Mouse (Mus musculus) CH12.LX (cell line): ENCODE results near the gene Ceacam9. TPM values are rescaled to one million over a fixed set of nuclear protein-coding genes. Genes with fewer than 3 reads are reported as not detected.

Source experiments
- DNase-seq: peaks from one replicate; pipeline ENCODE4 v3.0.0-alpha.2; 2013; ENCODE audit errors: extremely low read depth
- H3K27ac ChIP-seq: 2 replicates; pipeline ENCODE4 v1.5.1; 2012; ENCODE audit warnings: low read depth, mild to moderate bottlenecking, control low read depth, moderate library complexity; ENCODE audit not compliant: insufficient read depth
- H3K27me3 ChIP-seq: replicated peaks from 2 replicates; pipeline ENCODE3; 2012; ENCODE audit warnings: inconsistent platforms
- H3K36me3 ChIP-seq, 2 experiments: replicated peaks in 1 of 2; 2 replicates each; pipeline versions ENCODE3 to v1.6.1; 2012; ENCODE audit warnings: inconsistent platforms in 1 of 2, low read length in 1 of 2, mild to moderate bottlenecking in 1 of 2, mixed read lengths in 1 of 2, moderate library complexity in 1 of 2; ENCODE audit not compliant: control insufficient read depth in 1 of 2, insufficient read depth in 1 of 2
- H3K4me1 ChIP-seq, 2 experiments: 2 replicates each; pipeline ENCODE4 v1.6.1; 2012; ENCODE audit warnings: inconsistent platforms in 1 of 2, moderate library complexity in 1 of 2; ENCODE audit not compliant: insufficient read depth in 2 of 2, control insufficient read depth in 1 of 2
- H3K4me2 ChIP-seq: 2 replicates; pipeline ENCODE4 v1.6.1; 2012; ENCODE audit warnings: low read depth, mild to moderate bottlenecking, control low read depth; ENCODE audit not compliant: poor library complexity, insufficient read depth, severe bottlenecking
- H3K4me3 ChIP-seq, 3 experiments: fragments of 150-350 bp in 1 of 3; sonication (generic) in 1 of 3; replicated peaks in 1 of 3; 2 replicates each; pipeline versions ENCODE3 to v1.5.1; 2011 to 2012; ENCODE audit warnings: low read depth in 2 of 3, low read length in 2 of 3, mild to moderate bottlenecking in 2 of 3, moderate library complexity in 2 of 3, control low read depth in 1 of 3, improper control_type of control experiment in 1 of 3, inconsistent platforms in 1 of 3, mixed read lengths in 1 of 3; ENCODE audit not compliant: poor library complexity in 1 of 3
- H3K79me2 ChIP-seq: replicated peaks from 2 replicates; pipeline ENCODE4 v1.6.1; 2012; ENCODE audit warnings: mild to moderate bottlenecking, moderate library complexity; ENCODE audit not compliant: control insufficient read depth, poor library complexity, insufficient read depth, severe bottlenecking; ENCODE audit errors: extremely low read depth
- H3K9ac ChIP-seq: 2 replicates; pipeline ENCODE4 v1.6.1; 2012; ENCODE audit warnings: low read depth, mild to moderate bottlenecking, control low read depth, moderate library complexity; ENCODE audit not compliant: insufficient read depth
- H3K9me3 ChIP-seq: replicated peaks from 2 replicates; pipeline ENCODE3; 2012; ENCODE audit warnings: low read length, inconsistent platforms, mixed read lengths
- BHLHE40 ChIP-seq: IDR thresholded peaks from 2 replicates; pipeline ENCODE4 v1.6.1; 2011; ENCODE audit warnings: mild to moderate bottlenecking, low read depth, low read length, improper control_type of control experiment
- E2F4 ChIP-seq: IDR thresholded peaks from 2 replicates; pipeline ENCODE4 v1.6.1; 2011; ENCODE audit warnings: low read depth, low read length, improper control_type of control experiment; ENCODE audit not compliant: insufficient replicate concordance
- ELF1 ChIP-seq: IDR thresholded peaks from 2 replicates; pipeline ENCODE4 v1.6.1; 2014; ENCODE audit warnings: low read depth, mild to moderate bottlenecking, inconsistent platforms, low read length, improper control_type of control experiment
- ETS1 ChIP-seq: conservative IDR thresholded peaks from 2 replicates; pipeline ENCODE4 v1.6.1; 2012; ENCODE audit warnings: low read depth, mild to moderate bottlenecking, inconsistent platforms, low read length, improper control_type of control experiment, moderate library complexity
- IRF4 ChIP-seq: IDR thresholded peaks from 2 replicates; pipeline ENCODE4 v1.6.1; 2014; ENCODE audit warnings: low read depth, mild to moderate bottlenecking, inconsistent platforms, low read length, improper control_type of control experiment
- MAFK ChIP-seq: IDR thresholded peaks from 2 replicates; pipeline ENCODE4 v1.6.1; 2011; ENCODE audit warnings: low read length, improper control_type of control experiment; ENCODE audit not compliant: insufficient replicate concordance
- MAZ ChIP-seq: IDR thresholded peaks from 2 replicates; pipeline ENCODE4 v1.6.1; 2012; ENCODE audit warnings: low read depth, mild to moderate bottlenecking, inconsistent platforms, low read length, improper control_type of control experiment, moderate library complexity
- MYC ChIP-seq: IDR thresholded peaks from 2 replicates; pipeline ENCODE4 v1.6.1; 2011; ENCODE audit warnings: low read depth, mild to moderate bottlenecking, improper control_type of control experiment, low read length
- NRF1 ChIP-seq: IDR thresholded peaks from 2 replicates; pipeline ENCODE4 v1.6.1; 2014; ENCODE audit warnings: low read depth, mild to moderate bottlenecking, inconsistent platforms, low read length, improper control_type of control experiment, moderate library complexity
- POLR2A ChIP-seq: IDR thresholded peaks from 2 replicates; pipeline ENCODE4 v1.6.1; 2011; ENCODE audit warnings: low read depth, mild to moderate bottlenecking, improper control_type of control experiment, low read length
- POLR2AphosphoS2 ChIP-seq: IDR thresholded peaks from 2 replicates; pipeline ENCODE4 v1.6.1; 2011; ENCODE audit warnings: low read depth, low read length, improper control_type of control experiment
- RCOR1 ChIP-seq: conservative IDR thresholded peaks from 2 replicates; pipeline ENCODE4 v1.6.1; 2012; ENCODE audit warnings: low read depth, mild to moderate bottlenecking, inconsistent platforms, low read length, improper control_type of control experiment
- USF2 ChIP-seq: conservative IDR thresholded peaks from 2 replicates; pipeline ENCODE4 v1.6.1; 2011; ENCODE audit warnings: low read depth, low read length, improper control_type of control experiment
- ZMIZ1 ChIP-seq: IDR thresholded peaks from 2 replicates; pipeline ENCODE4 v1.6.1; 2012; ENCODE audit warnings: low read depth, mild to moderate bottlenecking, inconsistent platforms, low read length, improper control_type of control experiment
- ZNF384 ChIP-seq: IDR thresholded peaks from 2 replicates; pipeline ENCODE4 v1.6.1; 2012; ENCODE audit warnings: low read depth, low read length, improper control_type of control experiment, inconsistent platforms
- dilution Hi-C: fragments of 300-500 bp; cut with MboI; formaldehyde crosslinking; loops from 2 replicates; pipeline ENCODE4 v1.14.3; 2020; ENCODE audit warnings: low sequenced_read_pairs; ENCODE audit not compliant: extremely low pct_unique_long_range_greater_than_20kb, extremely low pct_ligation_motif_present
- in situ Hi-C: fragments of 300-500 bp; cut with MboI; formaldehyde crosslinking; loops from 3 replicates; pipeline ENCODE4 v1.14.3; 2019; ENCODE audit warnings: low sequenced_read_pairs, low pct_ligation_motif_present, low pct_unique_long_range_greater_than_20kb, mixed read lengths
- polyA plus RNA-seq: library from polyadenylated mRNA; unstranded; fragments of >175 nt; gene quantifications from 2 replicates; pipeline ENCODE4 v1.2.1, GENCODE M21; 2012; ENCODE audit warnings: low read depth; ENCODE audit not compliant: insufficient read length
- total RNA-seq, 2 experiments: library from RNA; depleted of rRNA; stranded (reverse); fragments of 300-350 nt in 1 of 2; fragments of >200 nt in 1 of 2; gene quantifications; 2 replicates each; pipeline ENCODE4 v1.2.3; 2012 to 2014

Ceacam9 gene
- total and polyA plus RNA-seq, 3 experiments, result 0.21 TPM; not detected in 2

DNA sequence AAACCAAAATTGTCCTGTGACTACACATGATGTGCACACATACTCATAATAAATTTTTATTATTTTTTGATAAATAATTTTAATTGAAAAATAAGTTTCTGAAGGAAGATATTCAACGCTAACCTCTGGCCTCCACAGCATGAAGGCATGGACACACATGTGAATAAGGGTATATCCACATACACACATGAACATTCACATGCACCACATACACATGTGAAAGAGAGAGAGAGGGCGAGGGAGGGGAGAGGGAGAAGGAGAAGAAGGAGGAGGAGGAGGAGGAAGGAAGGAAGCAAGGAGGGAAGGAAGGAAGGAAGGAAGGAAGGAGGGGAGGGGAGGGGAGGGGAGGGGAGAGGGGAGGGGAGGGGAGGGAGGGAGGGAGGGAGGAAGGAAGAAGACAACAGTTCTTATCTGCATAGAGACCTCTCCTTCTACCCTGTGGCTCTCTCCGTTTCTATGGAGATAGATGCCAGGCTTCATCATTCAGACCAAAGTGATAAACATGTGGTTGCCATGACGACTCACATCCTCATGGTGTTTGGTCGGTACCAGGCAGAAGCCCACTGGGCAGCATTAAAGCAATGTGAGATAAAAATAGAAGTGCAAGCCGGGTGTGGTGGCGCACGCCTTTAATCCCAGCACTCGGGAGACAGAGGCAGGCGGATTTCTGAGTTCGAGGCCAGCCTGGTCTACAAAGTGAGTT, 37.3 kb downstream of the Ceacam9 start:
- H3K27me3 ChIP-seq, result no peaks in the 10 kb centered on the region
- peaks cover 3% of the 10 kb centered on the region for H3K9me3 ChIP-seq
- no peak for TF ChIP-seq BHLHE40
- peaks cover 2 to 12% of the 10 kb centered on the region in 2 experiments; a peak in 2 of 4 replicates for H3K4me1 ChIP-seq
- in situ Hi-C loops (no loop called here), dilution Hi-C loops (no loop called here)
- no peak overlapping the region for H3K4me2 ChIP-seq
- H3K27ac ChIP-seq, result no peak overlapping the region
- no peaks in the 10 kb centered on the region for H3K79me2 ChIP-seq
- DNase-seq, result peak; percentile 33
- H3K4me3 ChIP-seq, result no peak overlapping the region
- no peaks in the 10 kb centered on the region for H3K36me3 ChIP-seq
- no peak overlapping the region for H3K9ac ChIP-seq

DNA sequence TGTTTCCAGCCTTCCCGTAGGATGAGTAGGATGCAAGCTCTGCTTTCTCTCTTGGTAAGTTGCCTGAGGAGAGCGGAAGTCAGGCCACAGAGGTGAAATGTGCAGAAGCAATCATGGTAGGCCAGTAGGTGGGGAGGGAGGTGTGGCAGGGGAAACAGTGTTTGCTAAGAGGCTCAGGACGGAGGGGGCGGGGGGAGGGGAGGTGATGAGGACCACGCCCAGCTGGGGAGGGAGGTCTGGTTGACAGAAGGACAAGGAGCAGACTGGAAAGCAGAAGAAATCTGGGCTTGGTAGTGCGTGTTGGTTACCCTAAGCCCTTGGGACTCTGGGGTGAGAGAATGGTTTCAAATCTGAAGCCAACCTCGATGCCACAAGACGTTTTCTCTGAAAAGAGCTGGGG, 38.6 kb downstream of the Ceacam9 start:
- peaks cover 3% of the 10 kb centered on the region for H3K9me3 ChIP-seq
- dilution Hi-C loops (no loop called here), in situ Hi-C loops (no loop called here)
- TF ChIP-seq USF2 (no peak), NRF1 (no peak), ELF1 (peak; percentile 47; the same call in 1 of the 2 replicates), E2F4 (no peak), MAFK (no peak), ZNF384 (no peak), ETS1 (no peak), POLR2A (peak; percentile 34; the same call in 1 of the 2 replicates), POLR2AphosphoS2 (no peak), MAZ (0 out of 2 replicates have a peak, but pooled peaks have one; percentile 37)
- H3K36me3 ChIP-seq, result no peaks in the 10 kb centered on the region
- H3K79me2 ChIP-seq, result no peaks in the 10 kb centered on the region
- DNase-seq, result peak; percentile 89
- H3K27ac ChIP-seq, result no peak overlapping the region
- H3K4me3 ChIP-seq, result no peak overlapping the region
- H3K4me1 ChIP-seq, result peaks cover 2 to 12% of the 10 kb centered on the region in 2 experiments; a peak in 2 of 4 replicates
- no peak overlapping the region for H3K9ac ChIP-seq
- no peaks in the 10 kb centered on the region for H3K27me3 ChIP-seq
- H3K4me2 ChIP-seq, result peak overlapping the region; percentile 48

DNA sequence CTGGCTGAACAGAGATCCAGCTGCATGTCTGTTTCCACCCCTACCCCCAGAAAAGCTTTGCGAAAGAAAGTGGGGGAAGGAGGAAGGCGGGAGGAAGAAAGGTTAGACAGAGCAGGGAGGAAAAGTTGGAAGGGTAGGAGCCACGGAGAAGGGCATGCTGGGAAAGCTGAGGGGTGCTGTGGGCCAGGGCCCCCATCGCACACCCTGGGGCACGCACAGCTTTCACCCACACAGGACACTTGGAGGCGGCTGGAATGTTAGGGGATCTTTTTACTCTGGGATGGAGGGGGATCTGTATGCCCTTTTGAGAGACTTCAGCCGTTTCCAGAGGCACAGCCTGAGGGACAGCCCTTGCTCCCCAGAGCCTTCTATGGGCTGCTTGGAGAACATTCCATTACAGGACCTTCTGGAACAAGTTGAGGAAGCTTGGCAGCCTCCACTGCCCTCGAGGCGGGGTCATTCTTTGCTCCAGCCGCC, 39.3 kb downstream of the Ceacam9 start:
- Histone ChIP-seq H3K9ac (no peak overlapping the region), H3K27ac (no peak overlapping the region), H3K36me3 (no peaks in the 10 kb centered on the region), H3K79me2 (no peaks in the 10 kb centered on the region), H3K4me2 (no peak overlapping the region), H3K27me3 (no peaks in the 10 kb centered on the region), H3K4me1 (peaks cover 2 to 12% of the 10 kb centered on the region in 2 experiments; a peak in 2 of 4 replicates), H3K9me3 (peaks cover 3% of the 10 kb centered on the region), H3K4me3 (no peak overlapping the region)
- DNase-seq, result no peak
- TF ChIP-seq BHLHE40, result no peak
- no peak for TF ChIP-seq MYC
- TF ChIP-seq IRF4, result no peak
- TF ChIP-seq ELF1, result no peak
- no peak for TF ChIP-seq RCOR1
- no peak for TF ChIP-seq ZMIZ1
- dilution Hi-C loops, result no loop called here
- in situ Hi-C loops, result no loop called here
